Mouse (Mus musculus) forebrain, embryonic 16.5 days (tissue): Measurements from ENCODE around the gene Kbtbd3. TPM values are rescaled to one million over a fixed set of nuclear protein-coding genes. Genes with fewer than 3 reads are reported as not detected.

ENCODE experiments used
- ATAC-seq: fragments of 200-750 bp; cut with Nextera tagmentation; 2 replicates; pipeline ENCODE4 v1.8.0; 2017; ENCODE audit warnings: mild to moderate bottlenecking, moderate library complexity
- H3K27ac ChIP-seq: fragments of 300-500 bp; sonication (generic); 2 replicates; pipeline ENCODE4 v1.5.1; 2014; ENCODE audit warnings: low read length, control low read depth
- H3K27me3 ChIP-seq: fragments of 300-500 bp; sonication (generic); replicated peaks from 2 replicates; pipeline ENCODE4 v1.6.1; 2014; ENCODE audit warnings: low read length; ENCODE audit not compliant: control insufficient read depth, insufficient read depth
- H3K36me3 ChIP-seq: fragments of 300-500 bp; sonication (generic); 2 replicates; pipeline ENCODE4 v1.6.1; 2014; ENCODE audit not compliant: control insufficient read depth, insufficient read depth
- H3K4me1 ChIP-seq: fragments of 300-500 bp; sonication (generic); replicated peaks from 2 replicates; pipeline ENCODE4 v1.6.1; 2014; ENCODE audit warnings: low read length; ENCODE audit not compliant: control insufficient read depth, insufficient read depth
- H3K4me2 ChIP-seq: fragments of 300-500 bp; sonication (generic); 2 replicates; pipeline ENCODE4 v1.6.1; 2014; ENCODE audit warnings: mild to moderate bottlenecking, low read length, control low read depth
- H3K4me3 ChIP-seq: fragments of 300-500 bp; sonication (generic); replicated peaks from 2 replicates; pipeline ENCODE4 v1.5.1; 2014; ENCODE audit warnings: mild to moderate bottlenecking, low read length, control low read depth
- H3K9ac ChIP-seq: fragments of 300-500 bp; sonication (generic); replicated peaks from 2 replicates; pipeline ENCODE4 v1.6.1; 2014; ENCODE audit warnings: low read depth, low read length, control low read depth
- H3K9me3 ChIP-seq: fragments of 300-500 bp; sonication (generic); 2 replicates; pipeline ENCODE4 v1.6.1; 2016; ENCODE audit warnings: low read length; ENCODE audit not compliant: control insufficient read depth
- WGBS: fragments of 180-500 bp; shearing (Covaris S2); extraction: QIAGEN DNeasy Blood & Tissue Kit; methylation state at CpG from one replicate; pipeline ENCODE4 v1.1.7; 2014; 5-methylcytosine and 5-hydroxymethylcytosine counted together
- polyA plus RNA-seq: library from polyadenylated mRNA; unstranded; fragments of >200 nt; fragmentation: Nextera tagmentation; extraction: Ambion mirVana; gene quantifications from 2 replicates; pipeline ENCODE4 v1.2.1, GENCODE M21; 2015

Gene Kbtbd3
- polyA plus RNA-seq, 1 experiment from 2014 or later: 9.9 TPM

- ATAC-seq: no peak
- H3K4me3 ChIP-seq: no peak overlapping the region
These were observed 1.5 kb downstream of the Kbtbd3 start for GRCm38 (mm10) chr9:4311162-4311561.

GRCm38 (mm10) chr9:4313946-4314345 is 4.3 kb downstream of the Kbtbd3 start:
- no peak for ATAC-seq
- no peak overlapping the region for H3K9ac ChIP-seq
- 91% methylated on average over 4 of the region's 4 CpGs for WGBS

More at GRCm38 (mm10) chr9:4311162-4311561, 1.5 kb downstream of the Kbtbd3 start:
- Histone ChIP-seq H3K36me3 (no peaks in the 10 kb centered on the region), H3K4me1 (peaks cover 13% of the 10 kb centered on the region), H3K9ac (no peak overlapping the region), H3K9me3 (no peaks in the 10 kb centered on the region), H3K27me3 (no peaks in the 10 kb centered on the region), H3K27ac (no peak overlapping the region), H3K4me2 (no peak overlapping the region)
- 86% methylated on average over 3 of the region's 3 CpGs for WGBS

GRCm38 (mm10) chr9:4315746-4316145 is 6.1 kb downstream of the Kbtbd3 start:
- ATAC-seq: no peak
- Histone ChIP-seq H3K9me3 (no peaks in the 10 kb centered on the region), H3K9ac (no peak overlapping the region), H3K4me1 (peaks cover 1% of the 10 kb centered on the region), H3K27ac (no peak overlapping the region), H3K27me3 (no peaks in the 10 kb centered on the region), H3K4me3 (no peak overlapping the region), H3K4me2 (no peak overlapping the region), H3K36me3 (no peaks in the 10 kb centered on the region)
- 85% methylated on average over 2 of the region's 2 CpGs for WGBS

More at GRCm38 (mm10) chr9:4313946-4314345, 4.3 kb downstream of the Kbtbd3 start:
- H3K9me3 ChIP-seq: no peaks in the 10 kb centered on the region
- no peak overlapping the region for H3K4me3 ChIP-seq
- H3K36me3 ChIP-seq: no peaks in the 10 kb centered on the region
- H3K4me2 ChIP-seq: no peak overlapping the region
- peaks cover 7% of the 10 kb centered on the region for H3K4me1 ChIP-seq
- H3K27ac ChIP-seq: no peak overlapping the region
- no peaks in the 10 kb centered on the region for H3K27me3 ChIP-seq

- Histone ChIP-seq H3K9ac (no peak overlapping the region), H3K27me3 (no peaks in the 10 kb centered on the region), H3K4me3 (no peak overlapping the region), H3K4me1 (no peaks in the 10 kb centered on the region), H3K9me3 (no peaks in the 10 kb centered on the region), H3K4me2 (no peak overlapping the region), H3K27ac (no peak overlapping the region), H3K36me3 (no peaks in the 10 kb centered on the region)
- 87% methylated on average over 6 of the region's 6 CpGs for WGBS
- ATAC-seq: no peak
These were observed 9.5 kb downstream of the Kbtbd3 start for GRCm38 (mm10) chr9:4318939-4319721.

GRCm38 (mm10) chr9:4353163-4353562 is 43.5 kb downstream of the Kbtbd3 start:
- H3K4me2 ChIP-seq: no peak overlapping the region
- H3K4me1 ChIP-seq: no peaks in the 10 kb centered on the region
- H3K9me3 ChIP-seq: no peaks in the 10 kb centered on the region
- no peak overlapping the region for H3K4me3 ChIP-seq
- ATAC-seq: no peak
- H3K9ac ChIP-seq: no peak overlapping the region
- no peaks in the 10 kb centered on the region for H3K27me3 ChIP-seq
- no peaks in the 10 kb centered on the region for H3K36me3 ChIP-seq
- H3K27ac ChIP-seq: no peak overlapping the region
- WGBS: 86% methylated on average over 1 of the region's 1 CpGs

- under 1% methylated on average over 31 of the region's 31 CpGs for WGBS
- no peaks in the 10 kb centered on the region for H3K27me3 ChIP-seq
- no peaks in the 10 kb centered on the region for H3K36me3 ChIP-seq
- peak within 1 kb of the TSS; percentile 91 for H3K27ac ChIP-seq
- peak; percentile 100 for ATAC-seq
- H3K4me3 ChIP-seq: peak within 1 kb of the TSS; percentile 96
- H3K4me1 ChIP-seq: peaks cover 16% of the 10 kb centered on the region
- no peaks in the 10 kb centered on the region for H3K9me3 ChIP-seq
- H3K9ac ChIP-seq: peak within 1 kb of the TSS; percentile 84
- peak within 1 kb of the TSS; percentile 79 for H3K4me2 ChIP-seq
These were observed 66.4 kb downstream of the Kbtbd3 start, which contains the start of gene Msantd4 for GRCm38 (mm10) chr9:4375828-4376639. Gene Msantd4 (plus strand): TSS chr9:4376562.

- Histone ChIP-seq H3K9ac (peak overlapping the region; percentile 84), H3K4me3 (peak overlapping the region; percentile 96), H3K27ac (peak overlapping the region; percentile 74), H3K36me3 (no peaks in the 10 kb centered on the region), H3K27me3 (no peaks in the 10 kb centered on the region), H3K9me3 (no peaks in the 10 kb centered on the region), H3K4me1 (peaks cover 16% of the 10 kb centered on the region), H3K4me2 (peak overlapping the region; percentile 51)
- WGBS: under 1% methylated on average over 15 of the region's 15 CpGs
- ATAC-seq: no peak
These were observed 67.0 kb downstream of the Kbtbd3 start for GRCm38 (mm10) chr9:4376640-4377120.
